Mouse (Mus musculus) heart, postnatal 14 days (tissue): ENCODE results near the gene Ubald2. TPM values are rescaled to one million over a fixed set of nuclear protein-coding genes. Genes with fewer than 3 reads are reported as not detected.

ENCODE experiments used
- total RNA-seq, 2 experiments: library from RNA; stranded (reverse); gene quantifications; 2 replicates each; pipeline ENCODE4 v1.2.3; 2021

Gene Ubald2
- total RNA-seq, 2 experiments from 2014 or later: 41.2 to 42.9 TPM

Other genes with a start within 250 kb of the Ubald2 start
- gene Ten1, start 235.2 kb upstream of the Ubald2 start, total RNA-seq: 10 to 100 TPM; 22.2 to 27.0 TPM
- gene Acox1, start 235.0 kb upstream of the Ubald2 start, total RNA-seq: 100 to 1,000 TPM; 101 to 116 TPM
- gene Evpl, start 196.0 kb upstream of the Ubald2 start, total RNA-seq: under 1 TPM; 0.83 to 0.93 TPM
- 10 to 100 TPM; 54.4 to 55.6 TPM for gene Srp68, start 159.9 kb upstream of the Ubald2 start, total RNA-seq
- gene Galr2, start 153.2 kb upstream of the Ubald2 start, total RNA-seq: not detected
- gene Exoc7, start 126.9 kb upstream of the Ubald2 start, total RNA-seq: 10 to 100 TPM; 44.3 to 52.3 TPM
- 1 to 10 TPM in 1 of 2 experiments, under 1 TPM in 1; 0.07 to 1.5 TPM for gene Foxj1, start 98.7 kb upstream of the Ubald2 start, total RNA-seq
- 1 to 10 TPM; 5.8 to 8.8 TPM for gene Rnf157, start 21.1 kb upstream of the Ubald2 start, total RNA-seq
- gene Qrich2, start 32.1 kb downstream of the Ubald2 start, total RNA-seq: not detected
- gene Prpsap1, start 60.1 kb downstream of the Ubald2 start, total RNA-seq: 10 to 100 TPM; 41.5 to 45.4 TPM
- 1 to 10 TPM; 2.6 to 2.7 TPM for gene Sphk1, start 96.8 kb downstream of the Ubald2 start, total RNA-seq
- 10 to 100 TPM; 43.3 to 49.2 TPM for gene Ube2o, start 147.4 kb downstream of the Ubald2 start, total RNA-seq
- not detected for gene Aanat, start 152.3 kb downstream of the Ubald2 start, total RNA-seq
- gene Rhbdf2, start 192.9 kb downstream of the Ubald2 start, total RNA-seq: 10 to 100 TPM; 15.1 to 15.3 TPM
- gene Prcd, start 219.4 kb downstream of the Ubald2 start, total RNA-seq: 1 to 10 TPM; 1.4 to 1.9 TPM
- 10 to 100 TPM; 50.4 to 57.4 TPM for gene Cygb, start 220.2 kb downstream of the Ubald2 start, total RNA-seq